Mouse (Mus musculus): ENCODE results near the gene Pfkfb3. TPM values are rescaled to one million over a fixed set of nuclear protein-coding genes. Genes with fewer than 3 reads are reported as not detected.
A peak's percentile ranks its signal among the peaks of the same experiment; 100 is the strongest.

Pfkfb3 gene
- polyA plus RNA-seq, 1 experiment, result 24.3 TPM

DNA sequence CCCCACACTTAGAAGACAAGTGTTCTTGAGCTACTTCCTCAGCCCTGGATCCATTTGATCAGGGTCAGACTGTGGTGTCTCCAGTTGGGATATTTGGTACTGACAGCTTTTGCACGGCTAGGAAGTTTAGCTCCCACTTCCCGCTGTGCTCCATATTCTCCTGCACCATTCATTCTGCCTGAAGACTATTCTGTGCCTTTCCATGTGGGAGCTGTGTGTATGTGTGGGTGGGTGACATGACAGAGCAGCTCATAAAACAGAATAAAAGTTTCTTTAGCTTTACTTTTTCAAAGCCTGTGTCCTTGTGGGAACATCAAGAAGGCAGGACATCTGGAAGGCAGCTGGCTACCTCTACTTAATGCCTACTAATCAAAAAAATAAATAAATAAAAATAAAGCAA lies 130.5 kb downstream of the Pfkfb3 start:
- Histone ChIP-seq H3K4me3 (replicated peaks; ENCODE audit: control insufficient read depth, low read depth, low read length) (no peak overlapping the region), H3K4me1 (ENCODE audit: control insufficient read depth, insufficient read depth, low read length) (no peaks in the 10 kb centered on the region), H3K27ac (ENCODE audit: control insufficient read depth, insufficient read depth, low read depth, low read length, poor library complexity) (no peak overlapping the region)
- WGBS, result 93% methylated on average over 2 of the region's 2 CpGs
- no peak for TF ChIP-seq POLR2A (IDR thresholded peaks at IDR 0.05; ENCODE audit: borderline replicate concordance, control insufficient read depth, low read depth, low read length)
- TF ChIP-seq CTCF (IDR thresholded peaks at IDR 0.05; ENCODE audit: control insufficient read depth, insufficient read depth, low read length), result no peak

DNA sequence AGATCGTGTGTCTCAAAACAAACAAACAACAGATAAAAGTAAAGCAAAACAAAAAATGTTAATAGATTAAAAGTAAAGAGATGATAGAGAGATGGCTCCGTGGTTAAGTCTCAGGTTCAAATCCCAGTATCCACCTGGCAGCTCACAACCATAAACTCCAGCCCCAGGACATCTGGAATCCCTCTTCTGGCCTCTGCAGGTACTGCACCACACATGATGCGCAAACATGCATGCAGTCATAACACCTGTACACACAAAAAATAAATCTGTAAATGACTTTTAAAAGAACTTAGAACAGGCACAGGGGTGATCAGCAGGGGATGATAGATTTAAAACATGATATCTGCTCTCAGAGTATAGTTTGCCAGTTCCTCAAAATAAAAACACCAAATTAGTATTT lies 131.5 kb downstream of the Pfkfb3 start:
- Histone ChIP-seq H3K27ac (ENCODE audit: control insufficient read depth, insufficient read depth, low read depth, low read length, poor library complexity) (no peak overlapping the region), H3K4me1 (ENCODE audit: control insufficient read depth, insufficient read depth, low read length) (no peaks in the 10 kb centered on the region), H3K4me3 (replicated peaks; ENCODE audit: control insufficient read depth, low read depth, low read length) (no peak overlapping the region)
- WGBS, result 82% methylated on average over 3 of the region's 3 CpGs
- no peak for TF ChIP-seq POLR2A (IDR thresholded peaks at IDR 0.05; ENCODE audit: borderline replicate concordance, control insufficient read depth, low read depth, low read length)
- peak; percentile 35; the same call in 1 of the 2 replicates for TF ChIP-seq CTCF (IDR thresholded peaks at IDR 0.05; ENCODE audit: control insufficient read depth, insufficient read depth, low read length)

Other genes with a start within 250 kb of the Pfkfb3 start
- 167 and 240 TPM in 2 replicates for gene Rbm17, start 50.1 kb upstream of the Pfkfb3 start, polyA plus RNA-seq (2011; ENCODE audit: insufficient read depth, insufficient read length, low replicate concordance, missing spikeins)
- gene Gm17490, start 72.2 kb upstream of the Pfkfb3 start, polyA plus RNA-seq (2011; ENCODE audit: insufficient read depth, insufficient read length, low replicate concordance, missing spikeins), result not detected in 2 replicates
- gene Il2ra, start 88.7 kb upstream of the Pfkfb3 start, polyA plus RNA-seq (2011; ENCODE audit: insufficient read depth, insufficient read length, low replicate concordance, missing spikeins), result 0.57 and 3.9 TPM in 2 replicates
- gene Il15ra, start 151.2 kb upstream of the Pfkfb3 start, polyA plus RNA-seq (2011; ENCODE audit: insufficient read depth, insufficient read length, low replicate concordance, missing spikeins), result 9.3 and 10.4 TPM in 2 replicates
- gene Fbh1, start 223.5 kb upstream of the Pfkfb3 start, polyA plus RNA-seq (2011; ENCODE audit: insufficient read depth, insufficient read length, low replicate concordance, missing spikeins), result 30.2 and 46.6 TPM in 2 replicates
- 34.8 and 56.8 TPM in 2 replicates for gene Ankrd16, start 223.8 kb upstream of the Pfkfb3 start, polyA plus RNA-seq (2011; ENCODE audit: insufficient read depth, insufficient read length, low replicate concordance, missing spikeins)

Measured in bone marrow, adult 2 months (tissue).